Mouse (Mus musculus) embryonic fibroblast, embryonic 13.5 days (primary cell): ENCODE results near the gene Cyp2w1.

Experiments used
- CTCF ChIP-seq: IDR thresholded peaks from 2 replicates; pipeline ENCODE4 v1.5.1; 2011; ENCODE audit warnings: mild to moderate bottlenecking, control low read depth, low read length, moderate library complexity, borderline replicate concordance; ENCODE audit not compliant: insufficient read depth
- POLR2A ChIP-seq: IDR thresholded peaks from 2 replicates; pipeline ENCODE4 v1.6.1; 2011; ENCODE audit warnings: low read depth, mild to moderate bottlenecking, control low read depth, low read length, moderate library complexity

- no peak for TF ChIP-seq CTCF
- TF ChIP-seq POLR2A = no peak
These were observed 21.6 kb downstream of the Cyp2w1 start for GRCm38 (mm10) chr5:139373889-139374444.
